Comparison of ENCODE assay signal across 8 mouse cellular contexts in genomic region chr19:16955613-16956271, GRCm38 (mm10). TPM values are rescaled to one million over a fixed set of nuclear protein-coding genes. Genes with fewer than 3 reads are reported as not detected.
A peak's percentile ranks its signal among the peaks of the same experiment; 100 is the strongest.
DNase-seq lines count a peak whose midpoint lies in the region; ATAC-seq and TF ChIP-seq lines count a peak whose summit lies in the region.

Gene Prune2 (plus strand): TSS chr19:16956118.

- H3K4me1 ChIP-seq in E14TG2a.4 (replicated peaks; ENCODE audit: low read depth, low read length): peaks cover 13% of the 10 kb centered on the region
- H3K4me1 ChIP-seq in forebrain, embryonic 13.5 days: peaks cover 16% of the 10 kb centered on the region
- H3K4me1 ChIP-seq in heart, embryonic 16.5 days (ENCODE audit: control insufficient read depth, insufficient read depth, low read length): peaks cover 8% of the 10 kb centered on the region
- H3K4me1 ChIP-seq in liver, embryonic 15.5 days (replicated peaks): peaks cover 4% of the 10 kb centered on the region; the same call in 1 of the 2 replicates
- H3K4me1 ChIP-seq in neural tube, embryonic 13.5 days (replicated peaks): peaks cover 16% of the 10 kb centered on the region

- 0 out of 2 replicates have a peak, but pooled peaks cover under 1% of the 10 kb centered on the region for H3K9me3 ChIP-seq in E14TG2a.4 (ENCODE audit: low read length)
- H3K9me3 ChIP-seq in forebrain, embryonic 13.5 days (replicated peaks): no peaks in the 10 kb centered on the region
- H3K9me3 ChIP-seq in heart, embryonic 16.5 days (replicated peaks; ENCODE audit: control insufficient read depth, low read length): no peaks in the 10 kb centered on the region
- H3K9me3 ChIP-seq in liver, embryonic 15.5 days (replicated peaks): no peaks in the 10 kb centered on the region
- H3K9me3 ChIP-seq in neural tube, embryonic 13.5 days: no peaks in the 10 kb centered on the region

- WGBS in forebrain, embryonic 13.5 days: under 1% methylated on average over 36 of the region's 36 CpGs
- under 1% methylated on average over 36 of the region's 36 CpGs for WGBS in heart, embryonic 16.5 days
- 1% methylated on average over 36 of the region's 36 CpGs for WGBS in liver, embryonic 15.5 days (ENCODE audit: insufficient replicate concordance)
- under 1% methylated on average over 36 of the region's 36 CpGs for WGBS in neural tube, embryonic 13.5 days

- no peak within 1 kb of the TSS for H3K27ac ChIP-seq in forebrain, embryonic 13.5 days
- no peak within 1 kb of the TSS for H3K27ac ChIP-seq in heart, embryonic 16.5 days (ENCODE audit: low read length)
- no peak within 1 kb of the TSS for H3K27ac ChIP-seq in liver, embryonic 15.5 days (replicated peaks)
- H3K27ac ChIP-seq in neural tube, embryonic 13.5 days (replicated peaks): peak within 1 kb of the TSS; percentile 19; the same call in 1 of the 2 replicates

- peak; percentile 12 for DNase-seq in c-Kit-positive CD71-positive TER-119-positive erythroid progenitor cells, embryonic 14.5 days (ENCODE audit: low spot score)
- peak; percentile 74 for DNase-seq in kidney, postnatal 10 days
- peak; percentile 26 to 58 for DNase-seq in thymus, postnatal 36 days

- no peaks in the 10 kb centered on the region for H3K36me3 ChIP-seq in E14TG2a.4 (ENCODE audit: insufficient read depth, low read length)
- no peaks in the 10 kb centered on the region for H3K36me3 ChIP-seq in forebrain, embryonic 13.5 days (ENCODE audit: poor library complexity, severe bottlenecking)
- no peaks in the 10 kb centered on the region for H3K36me3 ChIP-seq in heart, embryonic 16.5 days (ENCODE audit: control insufficient read depth, insufficient read depth)
- H3K36me3 ChIP-seq in liver, embryonic 15.5 days (replicated peaks): no peaks in the 10 kb centered on the region
- no peaks in the 10 kb centered on the region for H3K36me3 ChIP-seq in neural tube, embryonic 13.5 days

- H3K27me3 ChIP-seq in E14TG2a.4 (ENCODE audit: insufficient read depth, low read length): peaks cover 74% of the 10 kb centered on the region
- peaks cover 29% of the 10 kb centered on the region for H3K27me3 ChIP-seq in forebrain, embryonic 13.5 days
- peaks cover 9% of the 10 kb centered on the region for H3K27me3 ChIP-seq in heart, embryonic 16.5 days (ENCODE audit: control insufficient read depth, insufficient read depth, low read length)
- peaks cover 35% of the 10 kb centered on the region for H3K27me3 ChIP-seq in liver, embryonic 15.5 days
- peaks cover 63% of the 10 kb centered on the region for H3K27me3 ChIP-seq in neural tube, embryonic 13.5 days

- peak within 1 kb of the TSS; percentile 76 for H3K4me3 ChIP-seq in E14TG2a.4 (replicated peaks; ENCODE audit: low read length)
- peak within 1 kb of the TSS; percentile 45 for H3K4me3 ChIP-seq in forebrain, embryonic 13.5 days
- peak within 1 kb of the TSS; percentile 60 for H3K4me3 ChIP-seq in heart, embryonic 16.5 days (ENCODE audit: low read length)
- H3K4me3 ChIP-seq in liver, embryonic 15.5 days (replicated peaks): peak within 1 kb of the TSS; percentile 32
- peak within 1 kb of the TSS; percentile 46 for H3K4me3 ChIP-seq in neural tube, embryonic 13.5 days

- peak; percentile 96 for ATAC-seq in forebrain, embryonic 13.5 days
- ATAC-seq in heart, embryonic 16.5 days (replicated peaks; ENCODE audit: extremely low read depth, insufficient read depth, low FRiP score): peak; percentile 96
- peak; percentile 80 for ATAC-seq in liver, embryonic 15.5 days (ENCODE audit: insufficient read depth)
- peak; percentile 96 for ATAC-seq in neural tube, embryonic 13.5 days (ENCODE audit: low read depth)

- TF ChIP-seq CTCF in E14TG2a.4 (conservative IDR thresholded peaks at IDR 0.05; ENCODE audit: low read length): no peak

- peak within 1 kb of the TSS; percentile 90 for H3K4me2 ChIP-seq in forebrain, embryonic 13.5 days
- peak within 1 kb of the TSS; percentile 96 for H3K4me2 ChIP-seq in heart, embryonic 16.5 days (ENCODE audit: low read depth, low read length)
- peak within 1 kb of the TSS; percentile 55 for H3K4me2 ChIP-seq in liver, embryonic 15.5 days
- H3K4me2 ChIP-seq in neural tube, embryonic 13.5 days: peak within 1 kb of the TSS; percentile 78

- H3K9ac ChIP-seq in forebrain, embryonic 13.5 days: peak within 1 kb of the TSS; percentile 58
- peak within 1 kb of the TSS; percentile 55 for H3K9ac ChIP-seq in heart, embryonic 16.5 days (ENCODE audit: low read length)
- H3K9ac ChIP-seq in liver, embryonic 15.5 days: no peak within 1 kb of the TSS
- peak within 1 kb of the TSS; percentile 66 for H3K9ac ChIP-seq in neural tube, embryonic 13.5 days

RNA-seq across cellular contexts. Expression of gene Prune2, which starts in this region (rescaled TPM):
- polyA plus RNA-seq in forebrain, embryonic 13.5 days (2015; fragmentation: Nextera tagmentation; extraction: Ambion mirVana): 2.0 and 2.2 TPM in 2 replicates
- 6.5 and 6.7 TPM in 2 replicates for polyA plus RNA-seq in heart, embryonic 16.5 days (2015; fragmentation: Nextera tagmentation; extraction: Ambion mirVana)
- 0.36 and 0.50 TPM in 2 replicates for polyA plus RNA-seq in liver, embryonic 15.5 days (2015; fragmentation: Nextera tagmentation; extraction: Ambion mirVana)
- polyA plus RNA-seq in neural tube, embryonic 13.5 days (2015; fragmentation: Nextera tagmentation; extraction: Ambion mirVana): 7.2 and 8.4 TPM in 2 replicates

Comparison
In these comparisons a context has a peak if more than half of its experiments do, and no peak if none do; other contexts are left out.
1. Peak in ATAC-seq, H3K4me3 ChIP-seq and H3K4me2 ChIP-seq in liver, embryonic 15.5 days; RNA of the gene not detected or under 1 TPM.
2. DNase-seq: peak in every context shown above with its lines; median percentile 74 in kidney, postnatal 10 days; 42 in thymus, postnatal 36 days; 12 in c-Kit-positive CD71-positive TER-119-positive erythroid progenitor cells, embryonic 14.5 days.